Comparison of ENCODE assay signal across 8 mouse cellular contexts in genomic region chr5:77245463-77245786, GRCm38 (mm10). TPM values are rescaled to one million over a fixed set of nuclear protein-coding genes. Genes with fewer than 3 reads are reported as not detected.
A peak's percentile ranks its signal among the peaks of the same experiment; 100 is the strongest.
DNase-seq lines count a peak whose midpoint lies in the region; ATAC-seq and TF ChIP-seq lines count a peak whose summit lies in the region.

No protein-coding gene starts in this region.

- in situ Hi-C loops in CH12.LX (cut with MboI; ENCODE audit: low pct_ligation_motif_present, low pct_unique_long_range_greater_than_20kb, low sequenced_read_pairs): no loop called here

- H3K27me3 ChIP-seq in heart, embryonic 13.5 days (replicated peaks): no peaks in the 10 kb centered on the region
- no peaks in the 10 kb centered on the region for H3K27me3 ChIP-seq in CH12.LX (replicated peaks)
- no peaks in the 10 kb centered on the region for H3K27me3 ChIP-seq in hindbrain, embryonic 10.5 days (ENCODE audit: insufficient read depth, poor library complexity, severe bottlenecking)

- TF ChIP-seq EP300 in CH12.LX (IDR thresholded peaks at IDR 0.05; ENCODE audit: low read length): no peak

- 44% methylated on average over 7 of the region's 7 CpGs for WGBS in heart, embryonic 13.5 days
- WGBS in hindbrain, embryonic 10.5 days: 43% methylated on average over 7 of the region's 7 CpGs
- 25% methylated on average over 7 of the region's 7 CpGs for WGBS in macrophage (ENCODE audit: missing documents)

- peaks cover 6% of the 10 kb centered on the region; the same call in 1 of the 2 replicates for H3K4me1 ChIP-seq in heart, embryonic 13.5 days
- H3K4me1 ChIP-seq in CH12.LX (ENCODE audit: control insufficient read depth in 1 of 2, insufficient read depth in 2 of 2): peaks cover 3 to 43% of the 10 kb centered on the region in 2 experiments; a peak in 2 of 4 replicates
- peaks cover 28% of the 10 kb centered on the region for H3K4me1 ChIP-seq in hindbrain, embryonic 10.5 days (replicated peaks)

- H3K79me2 ChIP-seq in CH12.LX (replicated peaks; ENCODE audit: control insufficient read depth, extremely low read depth, insufficient read depth, poor library complexity, severe bottlenecking) (no peaks in the 10 kb centered on the region), macrophage (ENCODE audit: inconsistent target) (no peaks in the 10 kb centered on the region)

- H3K9ac ChIP-seq in heart, embryonic 13.5 days: peak overlapping the region; percentile 24
- peak overlapping the region; percentile 61 for H3K9ac ChIP-seq in CH12.LX (ENCODE audit: insufficient read depth, low read depth)

- TF ChIP-seq RAD21 in CH12.LX (IDR thresholded peaks at IDR 0.05; ENCODE audit: low read depth, low read length): no peak

- TF ChIP-seq POLR2A in CH12.LX (IDR thresholded peaks at IDR 0.05; ENCODE audit: low read depth, low read length): no peak

- dilution Hi-C loops in CH12.LX (cut with MboI; ENCODE audit: extremely low pct_ligation_motif_present, extremely low pct_unique_long_range_greater_than_20kb, low sequenced_read_pairs): no loop called here

- no peak for TF ChIP-seq CTCF in CH12.LX (conservative IDR thresholded peaks at IDR 0.05 in 1 of 2, IDR thresholded peaks at IDR 0.05 in 1 of 2; ENCODE audit: low read depth in 2 of 2, low read length in 2 of 2)

- peak overlapping the region; percentile 63 for H3K4me2 ChIP-seq in heart, embryonic 13.5 days
- H3K4me2 ChIP-seq in CH12.LX (ENCODE audit: insufficient read depth, low read depth, poor library complexity, severe bottlenecking): peak overlapping the region; percentile 99

- no peaks in the 10 kb centered on the region for H3K9me3 ChIP-seq in heart, embryonic 13.5 days
- H3K9me3 ChIP-seq in CH12.LX (replicated peaks; ENCODE audit: low read length): no peaks in the 10 kb centered on the region
- H3K9me3 ChIP-seq in hindbrain, embryonic 10.5 days: no peaks in the 10 kb centered on the region

- ATAC-seq in heart, embryonic 13.5 days (ENCODE audit: extremely low read depth, insufficient number of reproducible peaks, low FRiP score, low TSS enrichment): no peak

- H3K27ac ChIP-seq in heart, embryonic 13.5 days (replicated peaks): no peak overlapping the region
- H3K27ac ChIP-seq in CH12.LX (ENCODE audit: insufficient read depth, low read depth) (peak overlapping the region; percentile 63), macrophage (no peak overlapping the region)
- no peak overlapping the region for H3K27ac ChIP-seq in hindbrain, embryonic 10.5 days

- no peak for DNase-seq in heart, adult 8-10 months (ENCODE audit: low spot score)
- DNase-seq in CH12.LX (ENCODE audit: extremely low read depth): no peak
- no peak for DNase-seq in hindbrain, embryonic 10.5 days (ENCODE audit: low spot score)
- no peak for DNase-seq in testis, postnatal 10 days (ENCODE audit: low spot score)
- no peak for DNase-seq in left cerebral cortex, adult 8-10 months (ENCODE audit: low spot score in 2 of 2)
- DNase-seq in frontal cortex, postnatal 36 days (ENCODE audit: low spot score in 2 of 2): no peak

- no peaks in the 10 kb centered on the region for H3K36me3 ChIP-seq in heart, embryonic 13.5 days
- H3K36me3 ChIP-seq in CH12.LX (replicated peaks in 1 of 2; ENCODE audit: control insufficient read depth in 1 of 2, insufficient read depth in 1 of 2, low read length in 1 of 2) (no peaks in the 10 kb centered on the region), macrophage (ENCODE audit: inconsistent target) (no peaks in the 10 kb centered on the region)
- no peaks in the 10 kb centered on the region for H3K36me3 ChIP-seq in hindbrain, embryonic 10.5 days

- peak overlapping the region; percentile 37 for H3K4me3 ChIP-seq in heart, embryonic 13.5 days
- H3K4me3 ChIP-seq in CH12.LX (replicated peaks in 1 of 3; ENCODE audit: low read depth in 2 of 3, low read length in 2 of 3, poor library complexity in 1 of 3) (peak overlapping the region in 2 of 3 experiments; percentile 21 to 39), macrophage (ENCODE audit: inconsistent target) (peak overlapping the region; percentile 30)
- peak overlapping the region; percentile 30 for H3K4me3 ChIP-seq in hindbrain, embryonic 10.5 days

TF ChIP-seq in CH12.LX, 34 proteins besides CTCF, POLR2A, EP300 and RAD21:
- TF ChIP-seq BHLHE40 (IDR thresholded peaks at IDR 0.05; ENCODE audit: low read depth, low read length): no peak
- TF ChIP-seq E2F4 (IDR thresholded peaks at IDR 0.05; ENCODE audit: insufficient replicate concordance, low read depth, low read length): no peak
- TF ChIP-seq JUND (conservative IDR thresholded peaks at IDR 0.05; ENCODE audit: low read depth, low read length): no peak
- no peak for TF ChIP-seq SIN3A (IDR thresholded peaks at IDR 0.05; ENCODE audit: low read length)
- TF ChIP-seq UBTF (IDR thresholded peaks at IDR 0.05; ENCODE audit: low read depth, low read length): no peak
- no peak for TF ChIP-seq NRF1 (IDR thresholded peaks at IDR 0.05; ENCODE audit: low read depth, low read length)
- TF ChIP-seq NELFE (IDR thresholded peaks at IDR 0.05; ENCODE audit: low read depth, low read length): no peak
- TF ChIP-seq POLR2AphosphoS2 (IDR thresholded peaks at IDR 0.05; ENCODE audit: low read depth, low read length): no peak
- no peak for TF ChIP-seq GABPA (IDR thresholded peaks at IDR 0.05; ENCODE audit: insufficient replicate concordance, low read depth, low read length)
- TF ChIP-seq MYC (IDR thresholded peaks at IDR 0.05; ENCODE audit: low read depth, low read length): no peak
- no peak for TF ChIP-seq TCF12 (IDR thresholded peaks at IDR 0.05; ENCODE audit: low read depth, low read length)
- TF ChIP-seq USF1 (IDR thresholded peaks at IDR 0.05; ENCODE audit: low read depth, low read length): no peak
- TF ChIP-seq CHD2 (IDR thresholded peaks at IDR 0.05; ENCODE audit: low read length): no peak
- no peak for TF ChIP-seq CHD1 (IDR thresholded peaks at IDR 0.05; ENCODE audit: low read depth, low read length)
- TF ChIP-seq ZKSCAN1 (IDR thresholded peaks at IDR 0.05; ENCODE audit: borderline replicate concordance, low read depth, low read length): no peak
- no peak for TF ChIP-seq HCFC1 (IDR thresholded peaks at IDR 0.05; ENCODE audit: low read depth, low read length)
- TF ChIP-seq PAX5 (IDR thresholded peaks at IDR 0.05; ENCODE audit: low read length): no peak

RNA-seq across cellular contexts. Expression of gene Rest, which starts 19.9 kb away (rescaled TPM):
- 21.1 and 23.2 TPM in 2 replicates for polyA plus RNA-seq in heart, embryonic 13.5 days (2015; fragmentation: Nextera tagmentation; extraction: Ambion mirVana)
- total RNA-seq in heart, adult 8-10 months (2022): 10 to 100 TPM; 13.2 to 14.9 (median 14.3) TPM
- total RNA-seq in CH12.LX (2012; rRNA removed) (15.4 and 15.9 TPM in 2 replicates), CH12.LX (2014; rRNA removed) (16.5 and 16.8 TPM in 2 replicates)
- polyA plus RNA-seq in CH12.LX (2012; ENCODE audit: insufficient read length, low read depth) (7.4 and 7.8 TPM in 2 replicates), macrophage (2018) (13.0 to 15.4 TPM (median 13.4 TPM) in 3 replicates)
- 17.1 and 22.8 TPM in 2 replicates for polyA plus RNA-seq in hindbrain, embryonic 10.5 days (2016; fragmentation: Nextera tagmentation; extraction: Ambion mirVana)
- total RNA-seq in macrophage (2018; cell fraction: chromatin; rRNA removed): 10 to 100 TPM in 24 of 26 experiments, 1 to 10 TPM in 2; 5.1 to 57.0 (median 25.0) TPM
- 10 to 100 TPM; 21.6 to 48.5 (median 30.4) TPM for total RNA-seq in macrophage (2018; cell fraction: cytosol; rRNA removed)
- 10 to 100 TPM; 14.9 to 77.8 (median 36.6) TPM for total RNA-seq in macrophage (2018; cell fraction: nucleus; rRNA removed)
- 1 to 10 TPM; 3.9 to 4.9 (median 4.2) TPM for total RNA-seq in left cerebral cortex, adult 8-10 months (2022)

RNA-seq across cellular contexts. Expression of gene Spink2, which starts 34.2 kb away (rescaled TPM):
- 5.7 and 5.9 TPM in 2 replicates for polyA plus RNA-seq in heart, embryonic 13.5 days (2015; fragmentation: Nextera tagmentation; extraction: Ambion mirVana)
- total RNA-seq in heart, adult 8-10 months (2022): not detected
- total RNA-seq in CH12.LX (2012; rRNA removed) (0.42 and 0.55 TPM in 2 replicates), CH12.LX (2014; rRNA removed) (not detected in 2 replicates)
- polyA plus RNA-seq in CH12.LX (2012; ENCODE audit: insufficient read length, low read depth) (0.67 and 1.3 TPM in 2 replicates), macrophage (2018) (not detected in 3 replicates)
- polyA plus RNA-seq in hindbrain, embryonic 10.5 days (2016; fragmentation: Nextera tagmentation; extraction: Ambion mirVana): 0.50 and 0.52 TPM in 2 replicates
- not detected for total RNA-seq in macrophage (2018; cell fraction: chromatin; rRNA removed)
- not detected for total RNA-seq in macrophage (2018; cell fraction: cytosol; rRNA removed)
- not detected for total RNA-seq in macrophage (2018; cell fraction: nucleus; rRNA removed)
- not detected for total RNA-seq in left cerebral cortex, adult 8-10 months (2022)
